Mouse (Mus musculus): ENCODE data around the gene Cyb561.
A peak's percentile ranks its signal among the peaks of the same experiment; 100 is the strongest.

Gene Cyb561

GRCm38 (mm10) chr11:105952911-105953386 lies at the start of gene Cyb561:
Cyb561 (minus strand) TSS chr11:105953336.
- no peak for DNase-seq (ENCODE audit: low spot score)

GRCm38 (mm10) chr11:106001718-106002117 lies 48.6 kb upstream of the Cyb561 start:
- no peak for DNase-seq (ENCODE audit: low spot score)

GRCm38 (mm10) chr11:106000062-106000461 lies 46.9 kb upstream of the Cyb561 start:
- DNase-seq (ENCODE audit: low spot score): no peak

- DNase-seq (ENCODE audit: low spot score): no peak
Observed at GRCm38 (mm10) chr11:105994375-105994774, 41.2 kb upstream of the Cyb561 start, which contains the start of gene Ace3. Ace3 (plus strand) TSS chr11:105994675.

GRCm38 (mm10) chr11:105990231-105990630 lies 37.1 kb upstream of the Cyb561 start:
- no peak for DNase-seq (ENCODE audit: low spot score)

GRCm38 (mm10) chr11:105989446-105989845 lies 36.3 kb upstream of the Cyb561 start:
- DNase-seq (ENCODE audit: low spot score): no peak

- no peak for DNase-seq (ENCODE audit: low spot score)
Observed at GRCm38 (mm10) chr11:105987446-105987845, 34.3 kb upstream of the Cyb561 start.

- no peak for DNase-seq (ENCODE audit: low spot score)
Observed at GRCm38 (mm10) chr11:105984452-105984851, 31.3 kb upstream of the Cyb561 start.

GRCm38 (mm10) chr11:105978634-105979033 lies 25.5 kb upstream of the Cyb561 start:
- DNase-seq (ENCODE audit: low spot score): no peak

- no peak for DNase-seq (ENCODE audit: low spot score)
Observed at GRCm38 (mm10) chr11:105978232-105978631, 25.1 kb upstream of the Cyb561 start.

GRCm38 (mm10) chr11:105975636-105976035 lies 22.5 kb upstream of the Cyb561 start:
- DNase-seq (ENCODE audit: low spot score): no peak

GRCm38 (mm10) chr11:105975050-105975449 lies 21.9 kb upstream of the Cyb561 start:
- no peak for DNase-seq (ENCODE audit: low spot score)

- no peak for DNase-seq (ENCODE audit: low spot score)
Observed at GRCm38 (mm10) chr11:105974593-105974992, 21.5 kb upstream of the Cyb561 start.

GRCm38 (mm10) chr11:105969516-105969915 lies 16.4 kb upstream of the Cyb561 start:
- peak; percentile 80 for DNase-seq (ENCODE audit: low spot score)

- no peak for DNase-seq (ENCODE audit: low spot score)
Observed at GRCm38 (mm10) chr11:105968948-105969347, 15.8 kb upstream of the Cyb561 start.

- DNase-seq (ENCODE audit: low spot score): peak; percentile 37
Observed at GRCm38 (mm10) chr11:105967741-105968574, 14.8 kb upstream of the Cyb561 start, which contains the start of gene Ace. Ace (plus strand) TSS chr11:105967945.

GRCm38 (mm10) chr11:105966288-105966687 lies 13.2 kb upstream of the Cyb561 start:
- DNase-seq (ENCODE audit: low spot score): no peak

GRCm38 (mm10) chr11:105964691-105965090 lies 11.6 kb upstream of the Cyb561 start:
- DNase-seq (ENCODE audit: low spot score): no peak

GRCm38 (mm10) chr11:105959355-105959754 lies 6.2 kb upstream of the Cyb561 start:
- no peak for DNase-seq (ENCODE audit: low spot score)

GRCm38 (mm10) chr11:105958566-105958965 lies 5.4 kb upstream of the Cyb561 start:
- DNase-seq (ENCODE audit: low spot score): no peak

GRCm38 (mm10) chr11:105957501-105957900 lies 4.4 kb upstream of the Cyb561 start:
- no peak for DNase-seq (ENCODE audit: low spot score)

- no peak for DNase-seq (ENCODE audit: low spot score)
Observed at GRCm38 (mm10) chr11:105955815-105956430, 2.8 kb upstream of the Cyb561 start.

- DNase-seq (ENCODE audit: low spot score): peak; percentile 76
Observed at GRCm38 (mm10) chr11:105953402-105953801, 266 bp upstream of the Cyb561 start.
